Mouse (Mus musculus): ENCODE data around the gene Glis1.

DNA sequence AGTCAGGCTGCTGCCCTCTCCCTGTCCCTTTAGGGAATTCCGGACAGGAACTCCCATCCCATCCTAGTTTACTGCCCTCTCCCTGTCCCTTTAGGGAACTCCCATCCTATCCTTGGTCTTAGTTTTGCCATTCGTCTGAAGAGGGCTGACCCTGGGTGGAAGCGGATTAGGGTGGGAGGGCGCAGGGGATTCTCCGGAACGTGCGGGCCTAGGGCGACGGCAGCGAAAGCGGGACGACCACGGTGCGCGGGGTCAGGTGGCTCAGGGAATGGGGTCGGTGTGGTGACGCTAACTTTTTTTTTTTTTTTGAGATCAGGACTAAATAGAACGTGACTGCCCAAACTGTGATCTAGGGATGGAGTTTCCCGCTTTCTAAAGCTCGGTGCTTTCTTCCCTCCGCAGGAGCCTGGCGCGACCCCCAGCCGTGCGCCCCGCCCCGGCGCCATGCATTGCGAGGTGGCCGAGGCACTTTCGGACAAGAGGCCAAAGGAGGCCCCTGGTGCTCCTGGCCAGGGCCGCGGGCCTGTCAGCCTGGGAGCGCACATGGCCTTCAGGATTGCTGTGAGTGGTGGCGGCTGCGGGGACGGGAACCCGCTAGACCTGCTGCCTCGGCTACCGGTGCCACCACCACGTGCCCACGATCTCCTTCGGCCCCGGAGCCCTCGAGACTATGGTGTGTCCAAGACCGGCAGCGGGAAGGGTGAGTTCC, 1.0 kb downstream of the Glis1 start:
- no peak for TF ChIP-seq CTCF (IDR thresholded peaks at IDR 0.05; ENCODE audit: low read depth, low read length)
- no peak for TF ChIP-seq POLR2AphosphoS5 (IDR thresholded peaks at IDR 0.05; ENCODE audit: insufficient replicate concordance, low read depth, low read length)

Measured in G1E (cell line).